Mouse (Mus musculus): ENCODE data around the gene Cpsf4l.

- TF ChIP-seq CTCF (IDR thresholded peaks at IDR 0.05) (no peak), EP300 (IDR thresholded peaks at IDR 0.05) (no peak)
Measured at GRCm38 (mm10) chr11:113737912-113738311, 28.1 kb upstream of the Cpsf4l start.
